In genomic region chr11:59800412-59800811, GRCm38 (mm10) we compare ENCODE assay signal across 22 mouse cellular contexts. TPM values are rescaled to one million over a fixed set of nuclear protein-coding genes. Genes with fewer than 3 reads are reported as not detected.
DNase-seq lines count a peak whose midpoint lies in the region; ATAC-seq and TF ChIP-seq lines count a peak whose summit lies in the region.
"Had no signal": no experiment of that assay in that cellular context is flagged by ENCODE, and none has a peak within 500 bp of the region (broad histone marks: within the 10 kb centered on the region; RNA-seq: fewer than 3 reads in every experiment).

No protein-coding gene starts in this region.

- no peak for DNase-seq in layer of hippocampus, adult 2 months (ENCODE audit: low spot score in 2 of 2)
- DNase-seq in layer of hippocampus, postnatal 25 days (ENCODE audit: extremely low spot score in 1 of 2, low spot score in 1 of 2): no peak
- peak; percentile 14 for DNase-seq in 416B (ENCODE audit: low read depth)
- DNase-seq in B cell, adult 2 months: peak; percentile 22 to 30
- no peak for DNase-seq in spleen, postnatal 10 days (ENCODE audit: low spot score in 2 of 2)
- no peak for DNase-seq in cerebellum, postnatal 14 days
- DNase-seq: adrenal gland, postnatal 10 days; cerebellum, postnatal 10 days; embryo, embryonic 11 days; gastrocnemius, adult 2 months; heart, postnatal 10 days; layer of hippocampus, postnatal 36 days; lung, embryonic 14.5 days had no signal

- peak; percentile 55; the same call in 1 of the 2 replicates for ATAC-seq in megakaryocyte progenitor cell, adult 5-6 weeks (replicated peaks; ENCODE audit: poor library complexity)
- ATAC-seq: inflammation-experienced regulatory T-cells, adult 6 months; midbrain, embryonic 13.5 days had no signal

- H3K27ac ChIP-seq in layer of hippocampus, adult 2 months: no peak overlapping the region
- H3K27ac ChIP-seq: embryonic facial prominence, embryonic 15.5 days; forebrain, embryonic 10.5 days; gastrocnemius, adult 2 months; hindbrain, embryonic 12.5 days; macrophage; midbrain, embryonic 13.5 days; neural tube, embryonic 13.5 days had no signal

- TF ChIP-seq CTCF in layer of hippocampus, adult 2 months (conservative IDR thresholded peaks at IDR 0.05): peak; percentile 28

- H3K4me3 ChIP-seq in layer of hippocampus, adult 2 months: no peak overlapping the region
- H3K4me3 ChIP-seq: embryonic facial prominence, embryonic 15.5 days; forebrain, embryonic 10.5 days; gastrocnemius, adult 2 months; hindbrain, embryonic 12.5 days; midbrain, embryonic 13.5 days; neural tube, embryonic 13.5 days had no signal

RNA-seq across cellular contexts. Expression of gene Flcn, which starts 9.4 kb away (rescaled TPM):
- 10 to 100 TPM; 44.8 to 46.9 TPM for total RNA-seq in layer of hippocampus, adult 2 months (2021)
- 10 to 100 TPM; 44.8 to 47.1 TPM for total RNA-seq in layer of hippocampus, postnatal 25 days (2021)
- 11.1 and 15.6 TPM in 2 replicates for total RNA-seq in megakaryocyte progenitor cell, adult 5-6 weeks (2015)
- 15.8 and 18.4 TPM in 2 replicates for total RNA-seq in megakaryocyte progenitor cell, adult 5-6 weeks (2017)

RNA-seq across cellular contexts. Expression of gene Pld6, which starts 13.0 kb away (rescaled TPM):
- total RNA-seq in layer of hippocampus, adult 2 months (2021): 1 to 10 TPM in 1 of 2 experiments, under 1 TPM in 1; 0.69 to 1.2 TPM
- total RNA-seq in layer of hippocampus, postnatal 25 days (2021): under 1 TPM; 0.49 to 0.96 TPM
- total RNA-seq in megakaryocyte progenitor cell, adult 5-6 weeks (2015): 0.37 and 1.1 TPM in 2 replicates
- total RNA-seq in megakaryocyte progenitor cell, adult 5-6 weeks (2017): 0.91 and 1.3 TPM in 2 replicates
- total RNA-seq: CH12.LX; gastrocnemius, adult 2 months had no signal

RNA-seq across cellular contexts. Expression of gene Nt5m, which starts 38.8 kb away (rescaled TPM):
- total RNA-seq in layer of hippocampus, adult 2 months (2021): 10 to 100 TPM; 56.1 to 59.6 TPM
- total RNA-seq in layer of hippocampus, postnatal 25 days (2021): 10 to 100 TPM; 59.8 to 63.3 TPM
- 12.4 and 18.8 TPM in 2 replicates for total RNA-seq in megakaryocyte progenitor cell, adult 5-6 weeks (2015)
- total RNA-seq in megakaryocyte progenitor cell, adult 5-6 weeks (2017): 15.1 and 15.7 TPM in 2 replicates

RNA-seq across cellular contexts. Expression of gene Cops3, which starts 39.2 kb away (rescaled TPM):
- total RNA-seq in layer of hippocampus, adult 2 months (2021): 10 to 100 TPM; 75.1 to 80.5 TPM
- 10 to 100 TPM; 73.7 to 74.6 TPM for total RNA-seq in layer of hippocampus, postnatal 25 days (2021)
- total RNA-seq in megakaryocyte progenitor cell, adult 5-6 weeks (2015): 222 and 236 TPM in 2 replicates
- 201 and 214 TPM in 2 replicates for total RNA-seq in megakaryocyte progenitor cell, adult 5-6 weeks (2017)

Comparison
In these comparisons a context has a peak if more than half of its experiments do, and no peak if none do; other contexts are left out.
1. DNase-seq: peak in 416B (single experiment) and B cell, adult 2 months (2 of 2); none in layer of hippocampus, adult 2 months (0 of 2), layer of hippocampus, postnatal 25 days (0 of 2), spleen, postnatal 10 days (0 of 2) and cerebellum, postnatal 14 days (0 of 2).